16 mouse cellular contexts compared by ENCODE assay signal in the genomic region with DNA sequence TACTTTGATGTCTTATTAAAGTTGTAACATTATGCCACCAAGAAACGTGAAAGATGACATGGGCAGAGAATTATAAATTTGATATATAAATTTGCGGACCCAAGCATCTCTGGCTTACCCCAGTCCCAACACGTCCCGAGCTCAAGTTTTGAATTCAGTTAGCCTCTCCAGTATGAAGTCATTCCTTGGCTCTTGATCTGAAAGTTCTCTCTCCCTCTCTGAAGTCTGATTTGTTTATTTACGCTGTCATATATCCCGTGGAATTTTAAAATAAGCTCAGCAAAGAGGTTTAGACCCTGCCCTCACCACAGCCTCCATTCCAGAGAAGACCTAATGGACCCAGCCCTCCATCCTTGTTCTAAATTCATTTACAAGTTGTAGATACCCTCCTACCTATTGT. TPM values are rescaled to one million over a fixed set of nuclear protein-coding genes. Genes with fewer than 3 reads are reported as not detected.
"Had no signal": no experiment of that assay in that cellular context is flagged by ENCODE, and none has a peak within 500 bp of the region (broad histone marks: within the 10 kb centered on the region; RNA-seq: fewer than 3 reads in every experiment).

No protein-coding gene starts in this region.

- ATAC-seq: liver, postnatal 0 days had no signal

- H3K36me3 ChIP-seq: liver, embryonic 13.5 days; liver, embryonic 15.5 days; midbrain, embryonic 12.5 days; neural tube, embryonic 12.5 days; stomach, embryonic 15.5 days had no signal

- H3K4me3 ChIP-seq: liver, embryonic 13.5 days; liver, embryonic 15.5 days; megakaryocyte, embryonic 14.5 days; midbrain, embryonic 12.5 days; neural tube, embryonic 12.5 days; stomach, embryonic 15.5 days had no signal

- H3K9ac ChIP-seq: liver, embryonic 13.5 days; liver, embryonic 15.5 days; liver, postnatal 0 days; midbrain, embryonic 12.5 days; neural tube, embryonic 12.5 days; stomach, embryonic 15.5 days had no signal

- H3K27me3 ChIP-seq: liver, embryonic 13.5 days; liver, embryonic 15.5 days; midbrain, embryonic 12.5 days; neural tube, embryonic 12.5 days; stomach, embryonic 15.5 days had no signal

- H3K27ac ChIP-seq: liver, embryonic 13.5 days; liver, embryonic 15.5 days; macrophage; midbrain, embryonic 12.5 days; neural tube, embryonic 12.5 days; stomach, embryonic 15.5 days; stomach, postnatal 0 days had no signal

- DNase-seq: liver; liver, embryonic 13.5 days; liver, postnatal 0 days; midbrain, embryonic 14.5 days; right cerebral cortex, postnatal 14 days; thymus, adult 2 months; thymus, postnatal 25 days; thymus, postnatal 4 days had no signal

- H3K9me3 ChIP-seq: liver, embryonic 13.5 days; liver, embryonic 15.5 days; megakaryocyte, embryonic 14.5 days; midbrain, embryonic 12.5 days; neural tube, embryonic 12.5 days; stomach, embryonic 15.5 days had no signal

- H3K4me1 ChIP-seq: liver, embryonic 13.5 days; liver, embryonic 15.5 days; megakaryocyte, embryonic 14.5 days; neural tube, embryonic 12.5 days; stomach, embryonic 15.5 days had no signal

- H3K4me2 ChIP-seq: liver, embryonic 11.5 days; liver, embryonic 13.5 days; liver, embryonic 15.5 days; midbrain, embryonic 12.5 days; neural tube, embryonic 12.5 days; stomach, embryonic 15.5 days had no signal

RNA-seq across cellular contexts. Expression of gene Aox3, which starts 43.7 kb away (rescaled TPM):
- polyA plus RNA-seq: liver, embryonic 11.5 days; macrophage had no signal
